Mouse (Mus musculus) stomach, embryonic 15.5 days (tissue): ENCODE measurements at regions not wholly inside any gene's neighbourhood (a gene's known extent, or its start where the extent isn't known, plus 50 kb on each side); places are given as distances from the start of the nearest gene placed in this dataset.

Source experiments
- ATAC-seq: fragments of 200-750 bp; cut with Nextera tagmentation; 2 replicates; pipeline ENCODE4 v1.8.0; 2017; ENCODE audit warnings: low read depth, moderate number of reproducible peaks, moderate TSS enrichment; ENCODE audit not compliant: insufficient read depth, low FRiP score
- H3K27ac ChIP-seq: fragments of 300-500 bp; sonication (generic); 2 replicates; pipeline ENCODE4 v1.5.1; 2015; ENCODE audit warnings: mild to moderate bottlenecking, inconsistent platforms
- H3K27me3 ChIP-seq: fragments of 300-500 bp; sonication (generic); replicated peaks from 2 replicates; pipeline ENCODE4 v1.6.1; 2015; ENCODE audit warnings: inconsistent platforms
- H3K36me3 ChIP-seq: fragments of 300-500 bp; sonication (generic); 2 replicates; pipeline ENCODE4 v1.6.1; 2015; ENCODE audit warnings: inconsistent platforms
- H3K4me1 ChIP-seq: fragments of 300-500 bp; sonication (generic); 2 replicates; pipeline ENCODE4 v1.6.1; 2015; ENCODE audit warnings: inconsistent platforms
- H3K4me2 ChIP-seq: fragments of 300-500 bp; sonication (generic); 2 replicates; pipeline ENCODE4 v1.6.1; 2015; ENCODE audit warnings: mild to moderate bottlenecking, inconsistent platforms
- H3K4me3 ChIP-seq: fragments of 300-500 bp; sonication (generic); replicated peaks from 2 replicates; pipeline ENCODE4 v1.5.1; 2015; ENCODE audit warnings: inconsistent platforms
- H3K9ac ChIP-seq: fragments of 300-500 bp; sonication (generic); 2 replicates; pipeline ENCODE4 v1.6.1; 2015; ENCODE audit warnings: inconsistent platforms
- H3K9me3 ChIP-seq: fragments of 300-500 bp; sonication (generic); 2 replicates; pipeline ENCODE4 v1.6.1; 2016; ENCODE audit warnings: inconsistent platforms
- WGBS: fragments of 180-500 bp; shearing (Covaris S2); methylation state at CpG from one replicate; pipeline ENCODE4 v1.1.7; 2015; 5-methylcytosine and 5-hydroxymethylcytosine counted together

GRCm38 (mm10) chr12:15967550-15968102, 150.9 kb upstream of the Trib2 start:
- Histone ChIP-seq H3K9me3 (no peaks in the 10 kb centered on the region), H3K9ac (no peak overlapping the region), H3K27ac (no peak overlapping the region), H3K4me1 (no peaks in the 10 kb centered on the region), H3K27me3 (no peaks in the 10 kb centered on the region), H3K36me3 (no peaks in the 10 kb centered on the region), H3K4me3 (no peak overlapping the region), H3K4me2 (no peak overlapping the region)
- 54% methylated on average over 5 of the region's 5 CpGs for WGBS
- no peak for ATAC-seq

GRCm38 (mm10) chr12:15966631-15967030, 149.9 kb upstream of the Trib2 start:
- no peaks in the 10 kb centered on the region for H3K36me3 ChIP-seq
- H3K9ac ChIP-seq: no peak overlapping the region
- ATAC-seq: no peak
- H3K27me3 ChIP-seq: no peaks in the 10 kb centered on the region
- no peak overlapping the region for H3K4me3 ChIP-seq
- no peak overlapping the region for H3K27ac ChIP-seq
- H3K9me3 ChIP-seq: no peaks in the 10 kb centered on the region
- 85% methylated on average over 1 of the region's 1 CpGs for whole genome bisulfite sequencing
- no peaks in the 10 kb centered on the region for H3K4me1 ChIP-seq
- H3K4me2 ChIP-seq: no peak overlapping the region

GRCm38 (mm10) chr12:15965921-15966320, 149.2 kb upstream of the Trib2 start:
- 75% methylated on average over 4 of the region's 4 CpGs for WGBS
- H3K4me2 ChIP-seq: no peak overlapping the region
- no peaks in the 10 kb centered on the region for H3K9me3 ChIP-seq
- no peak overlapping the region for H3K9ac ChIP-seq
- H3K27me3 ChIP-seq: no peaks in the 10 kb centered on the region
- no peak overlapping the region for H3K4me3 ChIP-seq
- H3K36me3 ChIP-seq: no peaks in the 10 kb centered on the region
- no peak overlapping the region for H3K27ac ChIP-seq
- no peaks in the 10 kb centered on the region for H3K4me1 ChIP-seq
- no peak for ATAC-seq

GRCm38 (mm10) chr12:15964073-15964472, 147.4 kb upstream of the Trib2 start:
- H3K36me3 ChIP-seq: no peaks in the 10 kb centered on the region
- ATAC-seq: no peak
- H3K9ac ChIP-seq: no peak overlapping the region
- no peaks in the 10 kb centered on the region for H3K9me3 ChIP-seq
- H3K4me3 ChIP-seq: no peak overlapping the region
- WGBS: 85% methylated on average over 4 of the region's 4 CpGs
- H3K4me1 ChIP-seq: no peaks in the 10 kb centered on the region
- no peak overlapping the region for H3K27ac ChIP-seq
- no peak overlapping the region for H3K4me2 ChIP-seq
- no peaks in the 10 kb centered on the region for H3K27me3 ChIP-seq

GRCm38 (mm10) chr12:15961834-15962233, 145.1 kb upstream of the Trib2 start:
- no peak overlapping the region for H3K4me2 ChIP-seq
- H3K27ac ChIP-seq: no peak overlapping the region
- H3K4me1 ChIP-seq: no peaks in the 10 kb centered on the region
- no peak; the same call in 1 of the 2 replicates for ATAC-seq
- no peak overlapping the region for H3K9ac ChIP-seq
- H3K9me3 ChIP-seq: no peaks in the 10 kb centered on the region
- no peak overlapping the region for H3K4me3 ChIP-seq
- no peaks in the 10 kb centered on the region for H3K36me3 ChIP-seq
- WGBS: 78% methylated on average over 2 of the region's 2 CpGs
- H3K27me3 ChIP-seq: no peaks in the 10 kb centered on the region

- Histone ChIP-seq H3K9ac (no peak overlapping the region), H3K27ac (no peak overlapping the region), H3K36me3 (no peaks in the 10 kb centered on the region), H3K4me3 (no peak overlapping the region), H3K9me3 (no peaks in the 10 kb centered on the region), H3K27me3 (no peaks in the 10 kb centered on the region; the same call in 1 of the 2 replicates), H3K4me2 (no peak overlapping the region), H3K4me1 (no peaks in the 10 kb centered on the region)
- 56% methylated on average over 8 of the region's 8 CpGs for WGBS
- no peak for ATAC-seq
Measured at GRCm38 (mm10) chr12:15937443-15938237, 120.9 kb upstream of the Trib2 start.

GRCm38 (mm10) chr12:15932067-15932466, 115.3 kb upstream of the Trib2 start:
- no peaks in the 10 kb centered on the region for H3K4me1 ChIP-seq
- 87% methylated on average over 4 of the region's 4 CpGs for WGBS
- H3K9me3 ChIP-seq: no peaks in the 10 kb centered on the region
- no peak overlapping the region for H3K9ac ChIP-seq
- no peaks in the 10 kb centered on the region for H3K36me3 ChIP-seq
- no peak for ATAC-seq
- H3K27ac ChIP-seq: no peak overlapping the region
- H3K27me3 ChIP-seq: no peaks in the 10 kb centered on the region
- no peak overlapping the region for H3K4me3 ChIP-seq
- H3K4me2 ChIP-seq: no peak overlapping the region

GRCm38 (mm10) chr12:15931535-15931934, 114.8 kb upstream of the Trib2 start:
- H3K27ac ChIP-seq: no peak overlapping the region
- no peaks in the 10 kb centered on the region for H3K9me3 ChIP-seq
- no peaks in the 10 kb centered on the region for H3K27me3 ChIP-seq
- no peak overlapping the region for H3K4me3 ChIP-seq
- ATAC-seq: no peak
- H3K9ac ChIP-seq: no peak overlapping the region
- no peaks in the 10 kb centered on the region for H3K36me3 ChIP-seq
- 92% methylated on average over 4 of the region's 4 CpGs for WGBS
- H3K4me2 ChIP-seq: no peak overlapping the region
- no peaks in the 10 kb centered on the region for H3K4me1 ChIP-seq

- H3K9me3 ChIP-seq: no peaks in the 10 kb centered on the region
- H3K4me2 ChIP-seq: no peak overlapping the region
- no peak for ATAC-seq
- no peaks in the 10 kb centered on the region for H3K27me3 ChIP-seq
- no peaks in the 10 kb centered on the region for H3K36me3 ChIP-seq
- no peak overlapping the region for H3K27ac ChIP-seq
- no peak overlapping the region for H3K4me3 ChIP-seq
- WGBS: 87% methylated on average over 3 of the region's 3 CpGs
- no peak overlapping the region for H3K9ac ChIP-seq
- H3K4me1 ChIP-seq: no peaks in the 10 kb centered on the region
Measured at GRCm38 (mm10) chr12:15930155-15930554, 113.4 kb upstream of the Trib2 start.

GRCm38 (mm10) chr12:15929541-15929940, 112.8 kb upstream of the Trib2 start:
- Histone ChIP-seq H3K27me3 (no peaks in the 10 kb centered on the region), H3K9ac (no peak overlapping the region), H3K4me2 (no peak overlapping the region), H3K4me3 (no peak overlapping the region), H3K36me3 (no peaks in the 10 kb centered on the region), H3K27ac (no peak overlapping the region), H3K9me3 (no peaks in the 10 kb centered on the region), H3K4me1 (no peaks in the 10 kb centered on the region)
- ATAC-seq: no peak
- 63% methylated on average over 1 of the region's 1 CpGs for WGBS

GRCm38 (mm10) chr12:15918291-15918690, 101.6 kb upstream of the Trib2 start:
- 67% methylated on average over 1 of the region's 1 CpGs for WGBS
- H3K4me2 ChIP-seq: no peak overlapping the region
- ATAC-seq: no peak
- H3K27ac ChIP-seq: no peak overlapping the region
- H3K27me3 ChIP-seq: no peaks in the 10 kb centered on the region
- H3K9me3 ChIP-seq: no peaks in the 10 kb centered on the region
- no peaks in the 10 kb centered on the region for H3K4me1 ChIP-seq
- no peak overlapping the region for H3K9ac ChIP-seq
- no peaks in the 10 kb centered on the region for H3K36me3 ChIP-seq
- H3K4me3 ChIP-seq: no peak overlapping the region

GRCm38 (mm10) chr12:15912959-15913358, 96.2 kb upstream of the Trib2 start:
- 75% methylated on average over 1 of the region's 1 CpGs for WGBS
- no peak overlapping the region for H3K4me3 ChIP-seq

More at GRCm38 (mm10) chr12:15912959-15913358, 96.2 kb upstream of the Trib2 start:
- H3K9ac ChIP-seq: no peak overlapping the region
- H3K4me2 ChIP-seq: no peak overlapping the region
- no peak overlapping the region for H3K27ac ChIP-seq
- H3K36me3 ChIP-seq: no peaks in the 10 kb centered on the region
- no peaks in the 10 kb centered on the region for H3K4me1 ChIP-seq
- no peaks in the 10 kb centered on the region for H3K27me3 ChIP-seq
- no peaks in the 10 kb centered on the region for H3K9me3 ChIP-seq
- no peak for ATAC-seq
